Mouse (Mus musculus) gastrocnemius, postnatal 25 days (tissue): ENCODE measurements around the gene D2hgdh. TPM values are rescaled to one million over a fixed set of nuclear protein-coding genes. Genes with fewer than 3 reads are reported as not detected.

Experiments used
- DNase-seq: peaks from one replicate; pipeline ENCODE4 v3.0.0; 2022
- long read RNA-seq, 2 experiments: library from polyadenylated mRNA; stranded (forward); transcript quantifications; one replicate each; pipeline ENCODE4 v2.0.0; 2021
- total RNA-seq, 2 experiments: library from RNA; stranded (reverse); gene quantifications; 1 replicate in 1 of 2; 2 replicates in 1 of 2; pipeline ENCODE4 v1.2.3; 2021

The D2hgdh gene
- total RNA-seq, result 10 to 100 TPM; 18.4 to 23.1 TPM
- long read RNA-seq, experiment 1, partial matches to known transcripts, result 0 of 5 reads
- long read RNA-seq, experiment 1, other reads (novel, unspliced or antisense), result 3 of 5 reads
- long read RNA-seq, experiment 2, transcript D2hgdh-201 (10 exons, 3,232 nt), result major isoform, 9 of 32 reads
- long read RNA-seq, experiment 2, partial matches to known transcripts, result 4 of 32 reads
- long read RNA-seq, experiment 2, other reads (novel, unspliced or antisense), result 16 of 32 reads

GRCm38 (mm10) chr1:93824609-93825008, at the start of gene D2hgdh:
Gene D2hgdh, plus strand, starts transcription at chr1:93824909.
- DNase-seq, result no peak

GRCm38 (mm10) chr1:93776686-93777085, 48.0 kb upstream of the D2hgdh start:
- no peak for DNase-seq

- DNase-seq, result no peak
Observed at GRCm38 (mm10) chr1:93786912-93787311, 37.8 kb upstream of the D2hgdh start.

GRCm38 (mm10) chr1:93794526-93794925, 30.2 kb upstream of the D2hgdh start:
- DNase-seq, result no peak

DNA sequence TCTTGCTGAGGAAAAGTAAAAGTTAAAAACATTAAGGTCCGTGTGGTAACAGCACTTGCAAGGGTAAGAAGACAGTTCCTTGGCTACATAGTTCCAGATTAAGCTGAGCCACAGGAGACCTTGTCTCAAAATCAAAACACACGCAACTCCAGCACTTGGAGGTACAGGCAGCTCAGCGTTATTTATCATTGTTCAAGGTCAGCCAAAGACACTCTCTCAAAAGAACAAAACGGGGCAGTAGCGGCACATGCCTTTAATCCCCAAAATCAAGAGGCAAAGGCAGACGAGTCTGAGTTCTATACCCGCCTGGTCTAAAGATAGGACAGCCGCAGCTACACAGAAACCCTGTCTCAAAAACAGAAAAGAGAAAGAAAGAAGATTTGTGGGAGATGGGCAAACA, 28.8 kb upstream of the D2hgdh start:
- DNase-seq, result no peak

GRCm38 (mm10) chr1:93800670-93801503, 23.8 kb upstream of the D2hgdh start:
- DNase-seq, result no peak

DNA sequence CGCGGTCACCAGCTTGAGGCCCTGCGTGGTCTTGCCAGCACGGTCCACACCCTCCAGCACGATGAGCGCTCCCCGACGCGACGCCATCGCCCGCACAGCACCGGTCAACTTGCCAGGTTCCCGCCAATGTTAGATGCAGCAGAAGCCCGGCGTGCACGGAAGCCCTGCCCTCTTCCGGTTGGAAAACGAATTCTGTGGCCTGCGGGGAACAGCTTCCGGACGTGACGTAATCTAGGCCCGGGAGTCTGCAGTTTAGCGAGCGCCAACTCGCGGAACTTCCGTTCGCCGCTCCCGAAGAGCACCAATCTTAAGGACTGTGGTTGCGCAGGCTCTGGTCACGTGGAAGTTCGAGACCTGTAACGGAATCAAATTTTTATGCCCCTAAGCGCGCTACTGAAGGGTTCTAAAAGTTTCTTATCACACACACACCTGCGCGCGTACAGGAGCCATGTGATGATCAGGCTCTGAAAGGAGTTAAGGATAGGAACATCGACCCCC, 22.9 kb upstream of the D2hgdh start, which contains the start of gene Dtymk:
Dtymk (minus strand) TSS at position 194 of the 498 bp plus-strand sequence.
- peak; percentile 92 for DNase-seq

GRCm38 (mm10) chr1:93802771-93803170, 21.9 kb upstream of the D2hgdh start:
- no peak for DNase-seq

- peak; percentile 98 for DNase-seq
Observed at GRCm38 (mm10) chr1:93803556-93804507, 20.9 kb upstream of the D2hgdh start, which contains the start of gene Ing5. Gene Ing5, plus strand, starts transcription at chr1:93803965.

DNA sequence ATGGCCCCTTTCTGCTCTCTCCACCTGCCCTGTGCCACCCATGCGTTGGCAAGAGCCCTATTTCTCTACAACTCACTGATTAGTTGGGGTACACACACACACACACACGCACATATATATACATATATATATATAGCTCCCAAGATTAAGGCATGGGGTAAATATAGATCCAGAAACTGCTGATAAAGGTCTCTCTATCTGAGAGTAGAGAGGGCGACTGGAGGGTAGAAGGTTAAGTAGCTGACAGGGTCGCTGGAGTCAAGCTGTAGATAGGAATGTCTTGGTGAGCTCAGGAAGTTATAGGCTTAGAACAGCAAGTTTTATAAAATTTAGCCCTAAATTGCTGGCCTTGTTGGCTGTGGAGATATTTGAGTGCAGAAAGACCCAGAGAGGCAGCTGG, 19.9 kb upstream of the D2hgdh start:
- no peak for DNase-seq

DNA sequence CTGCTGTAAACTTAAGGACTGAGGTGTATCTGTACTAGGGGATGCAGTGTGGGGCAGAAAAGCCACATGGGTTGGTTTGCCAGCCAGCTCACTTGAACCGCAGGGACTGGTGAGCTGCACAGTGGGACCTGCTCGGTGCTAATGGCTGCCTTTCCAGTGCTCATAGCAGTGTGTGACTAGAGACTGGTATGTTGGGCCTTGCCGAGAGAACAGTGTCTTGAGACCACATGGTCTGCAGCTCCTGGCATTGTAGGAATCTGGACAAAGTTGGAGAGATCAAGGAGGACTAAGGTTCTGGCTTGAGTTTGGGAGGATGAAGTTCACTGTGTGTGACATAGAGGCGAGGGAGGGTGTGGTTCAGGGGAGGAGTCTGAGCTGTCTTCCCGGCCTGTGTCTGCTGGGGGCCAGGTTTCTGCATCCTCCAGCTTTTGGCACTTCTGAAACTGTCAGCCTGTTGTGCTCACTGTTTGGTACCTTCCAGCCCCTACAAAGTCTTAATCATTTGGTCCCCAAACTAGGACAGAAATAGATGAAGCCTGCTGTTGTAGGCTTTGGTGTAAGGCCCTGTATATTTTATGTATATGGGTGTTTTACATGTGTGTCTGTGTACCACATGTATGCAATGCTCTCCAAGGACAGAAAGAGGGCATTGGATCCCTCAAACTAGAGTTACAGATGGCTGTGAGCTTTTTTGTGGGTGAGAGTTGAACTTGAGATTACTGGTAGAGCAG, 19.3 kb upstream of the D2hgdh start:
- DNase-seq, result no peak

DNA sequence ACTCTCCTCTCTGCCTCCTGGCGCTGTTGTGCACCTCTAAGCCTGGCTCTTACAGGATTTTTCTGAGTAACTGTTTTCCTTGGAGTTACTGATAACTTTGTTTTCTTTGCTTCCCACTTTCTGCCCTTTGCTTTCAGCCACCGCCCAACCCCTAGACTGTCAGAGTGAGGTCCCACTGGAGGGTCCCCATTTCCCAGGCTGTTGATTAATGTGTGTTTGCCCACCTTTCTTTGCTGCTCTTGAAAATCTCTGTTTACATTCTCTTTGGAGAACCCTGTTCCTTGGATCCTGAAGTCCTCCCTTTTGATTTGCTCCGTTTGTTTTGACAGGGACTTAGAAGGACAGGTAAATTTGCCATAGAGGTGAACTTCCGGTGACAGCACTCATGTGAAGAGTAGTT, 15.8 kb upstream of the D2hgdh start:
- no peak for DNase-seq

DNA sequence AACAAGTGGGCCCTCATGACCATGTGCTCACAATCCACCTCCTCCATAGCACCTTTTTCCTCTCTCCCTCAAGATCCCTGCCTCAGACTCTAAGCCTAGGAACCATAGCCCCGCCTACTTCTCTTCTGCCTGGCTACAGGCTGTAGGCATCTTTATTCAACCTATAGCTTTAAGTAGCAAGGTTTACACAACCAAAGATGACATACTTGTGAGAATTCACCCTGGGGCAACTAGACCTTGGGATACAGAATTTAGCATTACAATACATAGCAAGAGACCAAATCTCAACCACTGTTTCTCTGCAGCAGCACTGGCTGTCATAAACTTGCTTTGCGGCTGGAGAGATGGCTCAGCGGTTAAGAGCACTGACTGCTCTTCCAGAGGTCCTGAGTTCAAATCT, 14.7 kb upstream of the D2hgdh start:
- no peak for DNase-seq

GRCm38 (mm10) chr1:93811495-93812039, 13.1 kb upstream of the D2hgdh start:
- DNase-seq, result no peak

DNA sequence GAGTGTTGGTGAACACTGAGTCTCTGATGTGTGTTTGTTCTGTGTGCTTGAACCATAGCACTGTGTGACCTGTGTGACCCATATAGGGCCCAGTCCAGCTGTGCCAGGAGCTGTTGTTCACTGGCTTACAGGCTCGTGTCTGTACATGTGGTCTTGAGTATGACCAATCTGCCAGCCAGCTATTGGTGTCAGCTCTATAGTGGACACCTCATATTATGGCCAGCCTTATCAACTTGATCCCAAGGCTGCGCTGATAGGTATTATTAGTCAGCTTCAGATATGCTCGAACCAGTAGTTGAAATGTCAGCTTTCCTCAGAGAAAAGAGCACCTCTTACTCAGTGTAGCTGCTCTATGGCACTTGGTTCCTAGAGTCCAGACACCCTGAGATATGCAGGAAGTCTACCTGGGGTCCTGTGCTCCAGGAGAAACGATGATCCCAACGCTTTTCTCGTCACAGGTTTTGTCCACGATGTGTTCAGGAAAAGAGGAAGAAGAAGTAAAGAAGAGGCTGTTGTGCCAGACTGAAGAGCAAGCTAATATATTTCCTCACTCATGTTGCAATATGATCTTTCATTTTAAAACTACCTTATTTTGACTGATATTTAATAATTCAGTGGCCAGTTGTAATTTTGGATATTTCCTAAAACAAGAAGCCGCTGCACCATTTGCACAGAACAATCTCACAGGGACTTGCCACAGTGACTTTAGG, 6.7 kb upstream of the D2hgdh start:
- DNase-seq, result no peak

- DNase-seq, result no peak
Observed at GRCm38 (mm10) chr1:93818722-93819121, 6.0 kb upstream of the D2hgdh start.

GRCm38 (mm10) chr1:93823796-93824495, 763 bp upstream of the D2hgdh start:
- no peak for DNase-seq

- peak; percentile 94 for DNase-seq
Observed at GRCm38 (mm10) chr1:93825105-93825674, 481 bp downstream of the D2hgdh start.

GRCm38 (mm10) chr1:93825771-93826539, 1.2 kb downstream of the D2hgdh start:
- DNase-seq, result no peak
